Mouse (Mus musculus) lung, postnatal 4 days (tissue): ENCODE results near the gene Dhrs7c.

ENCODE experiments used
- DNase-seq, 2 experiments: peaks; one replicate each; pipeline ENCODE4 v3.0.0; 2021

Gene Dhrs7c

GRCm38 (mm10) chr11:67851770-67852169, 53.8 kb downstream of the Dhrs7c start:
- no peak for DNase-seq

DNA sequence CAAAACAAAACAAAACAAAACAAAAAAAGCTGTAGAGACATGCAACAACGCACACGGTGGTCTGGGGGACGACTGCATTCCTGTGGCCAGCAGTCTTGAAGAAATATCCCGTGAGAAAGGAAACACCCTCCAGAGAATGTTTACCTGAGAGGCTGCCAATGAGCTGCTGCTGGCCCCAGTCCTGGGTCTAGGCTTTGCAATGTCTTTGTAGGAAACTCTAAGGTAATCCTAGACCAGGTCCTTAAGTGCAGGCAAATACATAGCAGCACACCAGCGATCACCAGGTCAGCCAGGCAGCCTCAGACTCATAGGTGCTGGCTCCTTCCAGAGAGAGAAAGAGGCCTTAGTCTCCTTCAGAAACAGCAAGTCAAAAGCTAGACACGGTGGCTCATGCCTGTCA, 56.0 kb downstream of the Dhrs7c start:
- peak; percentile 25 to 56 for DNase-seq

DNA sequence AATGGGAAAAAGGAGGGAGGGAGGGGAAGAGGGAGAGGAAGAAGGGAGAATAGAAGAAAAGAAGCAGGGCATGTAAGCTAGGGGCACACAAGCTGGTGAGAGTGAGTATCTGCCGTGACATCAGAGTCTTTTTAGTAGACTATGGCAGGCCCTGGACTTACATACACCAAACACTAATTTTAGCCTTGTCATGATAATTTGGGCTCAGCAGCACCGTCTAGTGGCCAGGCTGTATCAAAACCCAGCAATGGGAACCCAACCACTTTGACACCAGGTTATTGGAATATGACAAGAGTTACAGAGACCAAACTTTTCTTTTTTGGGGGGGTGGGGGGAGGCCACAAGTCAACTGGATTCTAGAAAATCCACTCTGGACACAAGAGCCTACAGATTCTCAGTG, 57.0 kb downstream of the Dhrs7c start:
- peak; percentile 39 to 67 for DNase-seq

GRCm38 (mm10) chr11:67858518-67858917, 60.5 kb downstream of the Dhrs7c start:
- no peak for DNase-seq

DNA sequence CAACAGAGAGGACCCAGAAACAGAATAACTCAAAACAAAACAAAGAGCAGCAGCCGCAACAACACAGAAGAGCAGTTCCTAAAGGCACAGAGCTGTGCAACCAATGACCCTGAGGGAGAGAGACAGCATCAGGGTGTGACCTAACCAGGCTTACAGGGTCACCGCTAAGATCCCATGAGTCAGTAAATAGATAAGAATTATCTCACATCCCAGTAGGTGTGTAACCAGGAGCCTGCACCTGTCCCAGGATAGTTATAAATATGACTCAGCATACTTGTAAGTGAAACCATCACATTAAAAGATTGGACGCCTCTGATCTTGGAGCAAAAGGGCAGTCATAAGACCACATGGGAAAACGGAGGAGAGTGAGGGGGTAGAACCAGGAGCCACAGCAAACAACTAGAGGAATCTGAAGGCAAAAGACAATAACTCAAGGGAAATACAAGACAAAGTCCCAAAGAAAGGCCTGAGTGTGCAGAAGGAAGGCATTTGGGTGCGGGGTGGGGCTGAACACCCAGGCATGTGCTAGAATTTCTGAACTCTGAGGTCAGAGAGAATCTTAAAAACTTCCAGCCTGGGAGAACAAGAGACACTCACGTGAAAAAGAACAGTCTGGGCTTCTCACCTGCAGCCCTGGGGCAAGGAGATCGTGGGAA, 62.9 kb downstream of the Dhrs7c start:
- DNase-seq = no peak

GRCm38 (mm10) chr11:67861399-67861838, 63.4 kb downstream of the Dhrs7c start:
- DNase-seq = peak; percentile 21 to 41

- DNase-seq = no peak
These were observed 67.1 kb downstream of the Dhrs7c start for GRCm38 (mm10) chr11:67865100-67865499.
